Mouse (Mus musculus) common myeloid progenitor, adult 5-6 weeks (primary cell): ENCODE data around the gene Rpn1. TPM values are rescaled to one million over a fixed set of nuclear protein-coding genes. Genes with fewer than 3 reads are reported as not detected.

Experiments used
- ATAC-seq: replicated peaks from 2 replicates; pipeline ENCODE4 v1.8.0; 2016; ENCODE audit warnings: low read depth, mild to moderate bottlenecking, moderate TSS enrichment, inconsistent platforms; ENCODE audit not compliant: poor library complexity, severe bottlenecking
- total RNA-seq: library from RNA; stranded (forward); fragments of 200-1000, 187-1606 nt; gene quantifications from 2 replicates; pipeline ENCODE4 v1.2.3, GENCODE M21; 2017

Gene Rpn1
- total RNA-seq, 1 experiment from 2014 or later: 216 TPM

DNA sequence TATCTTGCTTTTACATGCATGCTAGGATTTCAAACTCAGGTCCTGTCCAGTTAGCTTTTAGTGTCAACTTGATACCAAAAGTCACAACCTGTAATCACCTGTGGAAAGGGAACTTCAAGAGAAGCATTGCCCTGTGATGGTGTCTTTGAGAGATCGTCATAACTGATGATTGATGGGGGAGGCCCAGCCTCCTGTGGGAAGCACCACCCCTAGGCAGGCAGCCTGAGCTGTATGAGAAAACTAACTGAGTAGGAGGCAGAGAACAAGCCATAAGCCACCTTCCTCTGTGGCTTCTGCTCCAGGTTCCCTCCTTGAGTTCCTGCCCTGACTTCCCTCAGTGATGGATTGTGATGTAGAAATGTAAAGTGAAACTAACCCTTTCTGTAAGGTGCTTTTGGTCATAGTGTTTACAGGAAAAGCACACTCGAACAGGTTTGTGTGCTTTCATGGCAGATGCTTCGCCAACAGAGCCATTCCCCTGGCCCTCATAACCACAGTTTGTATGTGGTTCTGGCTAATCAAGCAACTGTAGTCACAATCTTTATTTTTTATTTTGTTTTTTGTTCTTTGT is 20.1 kb upstream of the Rpn1 start:
- ATAC-seq: 0 out of 2 replicates have a peak, but pooled peaks have one; percentile 11

DNA sequence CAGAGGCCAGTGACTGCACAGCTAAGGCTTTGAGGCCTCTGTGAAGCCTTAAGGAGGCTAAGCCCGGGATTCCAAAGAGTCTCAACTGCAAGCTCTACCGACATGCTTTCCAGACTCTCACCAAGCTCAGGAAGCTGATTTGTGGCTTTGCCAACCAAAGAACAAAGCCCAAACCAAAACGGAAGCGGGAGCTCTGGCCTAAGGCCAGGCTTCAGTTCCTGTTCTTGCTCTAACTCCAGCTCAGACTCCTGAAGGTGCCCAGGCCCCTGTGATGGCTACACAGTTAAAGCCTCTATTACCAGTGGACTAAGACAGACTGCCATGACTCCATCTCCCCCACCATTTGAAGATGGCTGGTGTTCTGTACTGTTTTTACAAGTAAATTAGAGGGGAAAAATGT is 19.2 kb upstream of the Rpn1 start:
- peak; percentile 53 for ATAC-seq

DNA sequence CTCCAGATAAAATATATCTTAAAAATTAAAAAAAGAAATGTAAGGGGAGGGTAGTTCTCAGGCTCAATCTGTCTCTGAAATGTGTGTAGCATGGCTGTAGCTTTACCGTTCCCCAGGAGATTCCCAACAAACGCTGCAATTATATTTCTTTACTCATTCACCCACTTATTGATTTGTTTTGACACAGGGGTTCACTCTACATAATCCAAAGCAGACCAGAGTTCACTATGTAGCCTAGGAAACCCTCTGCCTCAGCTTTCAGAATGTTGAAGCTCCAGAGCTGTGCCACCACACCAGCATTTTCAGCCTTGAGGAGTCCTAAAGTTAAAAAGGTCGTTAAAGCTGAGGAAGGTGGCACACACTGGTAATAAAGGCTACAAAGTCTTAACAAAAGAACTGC is 18.3 kb upstream of the Rpn1 start:
- ATAC-seq: no peak

DNA sequence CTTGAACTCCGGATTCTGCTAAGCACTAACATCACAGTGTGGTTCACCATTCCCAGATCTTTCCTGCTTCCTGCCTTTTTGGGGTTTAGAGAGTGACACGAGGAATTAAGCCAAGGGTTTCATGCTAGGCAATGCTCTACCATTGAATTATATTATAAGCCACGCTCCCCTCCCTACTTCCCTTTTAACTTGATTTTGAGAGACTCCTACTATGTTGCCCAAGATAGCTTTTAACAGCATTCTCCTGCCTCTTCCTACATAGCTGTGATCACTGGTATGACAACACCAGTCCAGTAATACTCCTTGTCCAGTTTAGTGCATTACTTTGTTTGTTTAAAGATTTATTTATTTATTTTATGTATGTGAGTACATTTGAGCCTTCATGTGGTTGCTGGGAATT is 16.6 kb upstream of the Rpn1 start:
- ATAC-seq: no peak

DNA sequence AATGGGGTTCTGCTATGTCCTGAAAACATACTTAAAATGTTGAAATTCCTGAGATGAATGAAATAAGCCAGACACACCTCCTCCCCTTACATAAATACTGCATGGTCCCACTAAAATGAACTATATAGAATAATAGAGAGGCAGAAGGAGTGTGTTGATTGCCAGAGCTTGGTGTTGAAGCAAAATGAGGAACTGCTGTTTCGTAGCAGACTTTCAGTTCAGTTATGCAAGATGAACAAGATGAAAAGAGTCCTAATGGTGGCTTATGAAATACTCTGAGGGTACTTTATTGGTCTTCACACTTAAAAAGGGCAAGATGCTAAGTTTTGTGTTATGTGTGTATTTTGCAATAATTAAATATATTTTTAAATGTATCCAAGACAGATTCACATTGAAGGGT is 15.5 kb upstream of the Rpn1 start:
- peak; percentile 57 for ATAC-seq

DNA sequence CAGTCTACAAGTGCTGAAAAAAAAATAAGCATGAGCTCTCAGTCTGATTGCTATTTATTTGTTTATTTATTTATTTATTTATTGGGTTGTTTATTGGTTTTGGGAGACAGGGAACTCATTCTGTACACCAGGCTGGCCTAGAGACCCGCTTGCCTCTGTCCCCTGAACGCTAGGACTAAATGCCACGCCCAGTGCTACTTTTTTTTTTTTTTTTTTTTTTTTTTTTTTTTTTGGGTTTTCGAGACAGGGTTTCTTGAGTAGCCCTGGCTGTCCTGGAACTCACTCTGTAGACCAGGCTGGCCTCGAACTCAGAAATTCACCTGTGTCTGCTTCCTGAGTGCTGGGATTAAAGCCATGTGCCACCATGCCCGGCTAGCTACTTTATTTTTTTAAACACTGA is 13.8 kb upstream of the Rpn1 start:
- no peak for ATAC-seq

DNA sequence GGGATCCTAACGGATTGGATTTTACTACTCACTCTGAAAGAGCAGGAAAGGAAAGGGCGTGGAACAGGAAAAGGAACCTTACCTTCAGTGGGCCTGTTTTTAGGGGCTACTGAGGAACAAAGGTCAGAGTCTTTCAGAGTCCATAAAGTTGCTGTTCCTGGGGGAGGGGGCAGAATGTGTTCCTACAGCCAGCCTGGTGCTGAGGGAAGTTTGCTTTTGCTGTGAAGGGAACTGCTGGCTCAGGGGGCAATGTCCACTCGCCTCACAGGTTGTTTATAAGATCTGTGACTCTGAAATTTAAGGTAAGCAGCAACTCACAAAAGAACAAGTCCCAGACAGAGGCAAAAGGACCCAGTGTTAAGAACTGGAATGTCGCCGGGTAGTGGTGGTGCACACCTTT is 13.1 kb upstream of the Rpn1 start:
- no peak for ATAC-seq

DNA sequence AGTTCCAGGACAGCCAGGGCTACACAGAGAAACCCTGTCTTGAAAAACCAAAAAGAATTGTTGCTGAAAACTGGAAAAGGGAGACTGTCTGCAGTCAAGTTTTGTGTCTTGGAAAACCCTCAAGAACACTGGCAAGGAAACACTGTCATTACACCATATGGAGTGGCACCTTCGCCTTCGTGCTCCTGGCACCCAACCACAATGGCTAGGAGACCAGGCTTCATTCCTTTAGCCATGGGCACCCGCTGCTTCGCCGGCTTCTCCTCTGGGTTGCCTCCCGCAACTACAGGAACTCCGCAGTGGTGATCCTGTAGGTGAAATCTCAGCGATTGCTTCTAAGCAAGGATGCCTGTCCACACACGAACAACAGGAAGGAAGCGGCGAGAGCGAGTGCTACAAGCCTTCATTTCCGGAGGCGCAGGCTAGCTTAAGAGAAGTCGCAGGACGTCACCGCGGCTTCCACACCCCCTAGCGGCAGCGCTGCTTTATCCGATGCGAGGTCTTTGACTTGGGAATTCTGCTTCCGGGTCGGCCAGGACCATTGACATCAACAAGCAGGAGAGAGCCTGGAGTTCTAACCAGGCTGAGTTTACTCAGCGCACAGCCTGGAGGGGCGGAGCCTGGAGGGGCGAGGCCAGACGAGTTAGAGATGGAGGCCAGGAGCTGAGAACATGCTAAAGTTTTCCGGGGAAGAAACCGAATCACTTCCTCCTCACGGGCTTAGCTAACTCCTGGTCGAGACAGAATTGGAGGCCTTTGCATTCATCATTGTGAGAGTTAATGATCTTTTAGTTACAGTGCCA is 9.3 kb upstream of the Rpn1 start:
- ATAC-seq: peak; percentile 96

DNA sequence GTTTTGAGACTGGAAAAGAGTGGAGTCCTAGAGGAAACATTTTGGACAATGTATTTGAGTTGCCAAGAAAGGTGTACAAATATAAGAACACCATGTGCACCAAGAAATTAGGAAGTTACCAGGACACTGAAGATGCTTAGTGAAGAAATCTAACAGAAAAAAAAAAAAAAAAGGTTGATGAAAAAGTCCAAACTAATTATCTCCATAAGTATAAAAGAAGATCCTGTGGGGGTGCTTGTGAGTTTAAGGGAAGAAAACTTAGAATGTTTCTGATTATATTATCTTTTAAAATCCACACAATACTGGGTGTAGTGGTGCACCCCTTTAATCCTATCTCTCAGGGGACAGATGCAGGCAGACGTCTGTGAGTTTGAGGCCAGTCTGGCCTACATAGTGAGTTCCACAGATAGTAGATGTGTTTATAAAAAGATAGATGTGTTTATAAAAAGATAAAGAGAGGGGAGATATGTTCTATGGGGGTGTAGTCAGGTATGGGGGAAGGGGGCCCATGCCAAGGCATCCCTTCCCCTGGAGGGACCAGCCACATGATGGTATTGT is 8.2 kb upstream of the Rpn1 start:
- ATAC-seq: no peak

DNA sequence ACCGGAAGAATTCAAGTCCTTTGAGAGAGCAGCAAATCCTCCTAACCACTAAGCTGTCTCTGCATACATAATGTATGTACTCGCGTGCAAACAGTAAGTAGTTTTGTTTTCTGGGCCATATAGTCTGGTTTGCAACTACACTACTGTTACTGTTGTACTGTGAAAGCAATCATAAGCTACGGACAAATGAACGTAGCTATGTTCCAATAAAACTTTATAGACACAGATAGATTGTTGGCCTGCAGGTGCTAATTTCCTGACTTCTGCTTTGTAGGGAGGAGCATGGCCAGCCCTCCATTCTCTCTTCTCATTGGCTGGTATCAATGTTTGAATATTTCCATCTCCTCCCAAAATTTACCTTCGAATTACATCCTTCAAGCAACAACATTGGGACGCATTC is 1.2 kb upstream of the Rpn1 start:
- no peak for ATAC-seq

DNA sequence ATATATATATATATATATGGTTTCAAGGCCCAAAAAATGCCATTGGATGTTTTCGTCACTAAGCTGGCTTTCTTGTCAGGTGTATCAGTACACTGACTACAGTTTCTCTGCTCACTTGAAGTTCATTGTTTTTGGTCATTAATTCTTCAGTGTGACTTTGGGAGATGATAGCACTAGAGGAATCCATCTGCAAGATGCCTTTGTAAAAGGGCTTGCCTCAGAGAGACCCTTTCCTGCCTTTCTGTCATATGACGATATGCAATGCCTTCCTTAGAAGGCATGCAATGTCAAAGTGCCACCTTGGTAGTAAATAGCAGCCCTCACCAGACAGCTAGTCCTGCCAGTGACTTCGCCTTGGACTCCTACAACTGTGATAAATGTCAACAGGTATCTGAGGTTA is 610 bp upstream of the Rpn1 start:
- ATAC-seq: no peak

DNA sequence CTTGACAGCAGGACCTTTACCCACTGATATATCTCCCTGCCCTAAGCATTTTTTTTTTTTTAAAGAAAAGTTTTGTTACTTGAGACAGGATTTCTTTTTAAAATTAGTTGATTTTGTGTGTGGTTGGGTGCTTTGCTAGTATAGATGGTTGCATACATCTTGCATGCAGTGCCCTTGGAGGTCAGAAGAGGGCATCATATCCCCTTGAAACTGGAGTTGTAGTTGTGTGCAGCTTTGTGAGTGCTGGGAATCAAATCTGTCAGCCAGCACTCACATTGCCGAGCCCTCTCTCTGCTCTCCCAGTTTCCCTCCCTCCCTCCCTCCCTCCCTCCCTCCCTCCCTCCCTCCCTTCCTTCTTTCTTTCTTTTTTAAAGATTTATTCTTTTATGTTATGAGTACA is 4.7 kb downstream of the Rpn1 start:
- ATAC-seq: no peak

DNA sequence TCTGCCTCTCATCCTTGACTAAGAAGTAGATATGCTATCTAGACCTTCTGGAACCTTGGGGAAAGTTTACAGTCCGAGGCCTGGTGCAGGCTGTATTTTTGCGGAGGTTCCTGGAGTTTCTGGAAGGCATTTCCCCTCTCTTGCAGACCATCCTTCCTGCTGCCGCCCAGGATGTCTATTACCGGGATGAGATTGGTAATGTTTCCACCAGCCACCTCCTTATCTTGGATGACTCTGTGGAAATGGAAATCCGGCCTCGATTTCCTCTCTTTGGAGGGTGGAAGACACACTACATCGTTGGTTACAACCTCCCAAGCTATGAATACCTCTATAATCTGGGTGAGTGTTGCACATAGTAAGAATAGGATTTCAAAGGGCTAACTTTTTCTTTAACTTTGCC is 11.1 kb downstream of the Rpn1 start:
- no peak for ATAC-seq

DNA sequence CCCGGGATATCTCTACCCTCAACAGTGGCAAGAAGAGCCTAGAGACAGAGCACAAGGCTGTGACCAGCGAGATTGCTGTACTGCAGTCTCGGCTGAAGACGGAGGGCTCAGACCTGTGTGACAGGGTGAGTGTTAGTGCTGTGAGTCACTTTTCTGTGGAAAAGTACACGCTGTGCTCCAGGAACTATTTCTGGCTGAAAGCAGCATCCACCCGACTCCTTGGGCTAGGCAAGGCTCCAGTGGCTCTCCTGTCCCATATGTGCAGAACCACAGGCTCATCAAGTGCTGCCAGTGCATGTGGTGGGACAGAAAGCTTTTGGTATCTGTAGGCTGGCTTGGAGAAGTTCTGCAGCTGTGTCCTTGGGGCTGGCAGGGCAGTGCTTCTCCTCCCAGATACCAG is 17.8 kb downstream of the Rpn1 start:
- no peak for ATAC-seq

DNA sequence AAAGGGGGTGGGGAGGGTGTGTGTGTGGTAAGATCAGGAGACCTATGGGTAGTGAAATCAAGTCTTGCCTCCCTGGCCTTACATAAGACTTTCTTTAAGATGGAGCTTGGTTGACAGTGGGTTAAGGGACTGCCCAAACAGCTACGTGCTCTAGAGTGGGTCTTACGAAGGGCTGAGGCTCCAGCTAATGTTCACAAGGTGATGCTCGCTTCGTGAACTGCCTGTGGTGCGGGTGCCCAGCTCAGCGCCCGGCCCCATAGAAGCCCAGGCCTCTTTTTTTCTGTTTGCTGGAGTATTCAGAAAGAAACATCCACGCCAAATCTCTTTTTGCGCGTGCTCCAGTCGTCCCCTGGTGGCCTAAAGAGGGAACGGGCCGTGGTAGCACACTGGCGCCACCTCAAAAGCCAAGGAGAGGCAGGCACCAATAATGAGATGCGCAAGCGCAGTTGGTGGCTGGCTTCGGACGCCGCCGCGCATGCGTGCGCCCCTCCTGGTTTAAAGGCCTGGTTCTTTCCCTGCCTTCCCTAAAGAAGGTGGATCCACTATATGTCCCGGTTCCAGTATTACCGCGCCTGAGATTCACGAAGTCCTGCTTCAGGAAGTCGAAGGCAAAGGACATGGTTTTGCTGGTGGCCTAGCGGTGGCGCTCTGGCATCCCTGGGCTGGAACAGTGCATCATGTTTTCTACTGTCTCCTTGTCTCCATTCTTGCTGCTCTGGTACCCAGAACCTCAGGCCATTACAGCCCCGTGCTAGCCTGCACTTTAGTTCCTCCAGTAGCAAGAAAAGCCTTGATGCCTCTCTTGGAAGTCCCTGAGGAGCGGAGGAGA is 21.7 kb downstream of the Rpn1 start:
- ATAC-seq: peak; percentile 73

DNA sequence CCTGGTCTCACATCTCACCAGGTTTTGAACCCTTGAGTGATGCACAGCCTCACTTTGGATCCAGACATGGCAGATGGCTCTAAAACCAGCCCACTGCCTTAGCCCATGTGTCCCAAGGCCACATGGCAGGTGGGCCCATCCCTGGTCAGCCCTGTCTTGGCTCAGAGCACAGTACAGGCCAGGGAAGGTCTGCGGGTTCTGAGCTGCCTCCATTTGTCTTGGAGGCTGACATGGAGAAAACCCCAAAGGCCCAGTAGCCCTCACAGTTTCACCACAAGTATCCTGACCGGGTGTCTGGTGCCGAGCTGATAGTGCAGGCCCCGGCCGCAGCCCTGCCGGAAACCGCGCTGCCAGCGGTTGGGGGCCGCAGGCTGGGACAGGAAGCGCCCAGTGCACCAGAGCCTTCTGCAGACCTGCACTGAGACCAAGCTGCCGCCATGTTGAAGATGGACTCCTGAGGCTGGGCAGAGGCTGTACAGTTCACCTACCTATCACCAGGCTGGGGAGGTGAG is 22.4 kb downstream of the Rpn1 start:
- ATAC-seq: peak; percentile 76

DNA sequence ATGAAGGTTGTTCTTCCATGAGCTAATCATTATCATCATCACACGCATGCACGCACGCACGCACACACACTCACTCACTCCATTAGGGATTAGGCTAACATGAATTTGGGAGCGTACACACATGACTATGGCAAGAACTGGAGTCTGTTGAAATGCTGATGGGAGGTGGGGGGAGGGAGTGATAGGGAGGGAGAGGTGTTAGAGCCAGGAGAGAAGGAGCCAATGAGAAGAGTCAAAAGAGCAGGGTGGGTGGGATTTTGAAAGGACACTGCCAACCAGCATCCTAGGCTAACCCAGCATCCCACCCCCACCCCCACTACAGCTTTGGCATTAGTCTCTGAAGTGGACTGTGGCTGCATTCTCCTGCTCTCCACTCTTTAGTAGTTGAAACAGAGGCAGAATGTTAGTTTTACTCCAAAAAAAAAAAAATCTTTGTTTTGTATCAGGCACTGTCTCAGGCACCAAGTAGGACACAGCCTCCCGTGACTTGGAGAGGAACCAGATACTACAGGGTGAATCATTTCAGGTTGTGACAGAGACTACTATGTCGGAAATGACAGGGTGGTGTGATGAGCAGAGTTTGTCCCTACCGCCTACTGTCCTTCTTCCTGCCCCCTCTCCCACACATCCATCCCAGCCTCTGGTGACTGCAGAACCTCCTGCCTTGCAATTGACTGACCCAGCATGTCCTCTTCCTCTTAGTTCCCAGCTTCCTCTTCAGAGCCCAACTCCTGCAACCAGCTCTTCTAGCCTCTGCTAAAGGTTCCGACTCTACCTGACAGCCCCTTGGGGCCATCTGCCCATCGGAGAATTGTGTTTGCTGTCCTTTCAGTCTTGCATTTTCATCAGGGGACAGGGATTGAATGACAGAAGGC is 23.6 kb downstream of the Rpn1 start:
- peak; percentile 10; the same call in 1 of the 2 replicates for ATAC-seq

DNA sequence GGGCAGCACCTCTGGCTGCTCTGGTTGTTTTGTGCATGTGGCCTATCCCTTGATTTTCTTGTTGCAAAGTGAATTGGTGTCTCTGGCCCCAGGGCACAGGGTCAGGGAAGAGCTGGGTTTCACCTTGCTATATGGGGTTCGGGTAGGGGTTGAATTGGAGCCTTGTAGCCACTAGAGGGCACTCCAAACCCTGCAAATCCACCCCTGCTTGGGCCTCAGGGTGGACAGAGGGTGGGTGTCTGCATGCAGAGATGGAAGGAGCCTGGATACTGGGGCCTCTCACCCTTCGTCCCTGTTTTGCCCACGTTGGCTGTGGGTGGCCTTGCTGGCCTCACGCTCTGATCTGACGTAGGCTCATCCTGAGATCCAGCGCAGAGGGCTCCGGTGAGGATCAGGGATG is 28.9 kb downstream of the Rpn1 start:
- ATAC-seq: peak; percentile 28; the same call in 1 of the 2 replicates

DNA sequence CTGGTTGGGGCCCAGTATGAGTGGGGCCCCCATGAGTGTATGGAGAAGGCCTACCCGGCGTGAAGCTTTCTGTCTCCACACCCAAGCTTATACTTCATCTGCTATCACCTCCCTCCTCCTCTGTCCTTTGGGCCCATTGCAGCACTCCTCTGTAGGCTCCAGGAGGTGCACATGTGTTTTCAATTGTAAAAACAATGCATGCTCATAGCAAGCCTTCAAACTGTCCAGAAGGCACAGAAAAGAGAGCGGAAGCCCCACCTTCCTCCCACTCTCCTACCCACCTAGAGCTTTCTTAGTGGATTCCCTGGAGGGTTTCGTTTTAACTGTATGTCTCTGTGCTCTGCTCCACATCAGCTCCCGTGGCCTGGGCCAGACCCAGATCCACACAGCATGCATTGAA is 30.1 kb downstream of the Rpn1 start:
- ATAC-seq: no peak
